Mouse (Mus musculus): ENCODE measurements around the gene Pfdn4. TPM values are rescaled to one million over a fixed set of nuclear protein-coding genes. Genes with fewer than 3 reads are reported as not detected.

Pfdn4 gene
- total RNA-seq, 2 experiments from 2014 or later = 14.9 to 15.2 TPM

DNA sequence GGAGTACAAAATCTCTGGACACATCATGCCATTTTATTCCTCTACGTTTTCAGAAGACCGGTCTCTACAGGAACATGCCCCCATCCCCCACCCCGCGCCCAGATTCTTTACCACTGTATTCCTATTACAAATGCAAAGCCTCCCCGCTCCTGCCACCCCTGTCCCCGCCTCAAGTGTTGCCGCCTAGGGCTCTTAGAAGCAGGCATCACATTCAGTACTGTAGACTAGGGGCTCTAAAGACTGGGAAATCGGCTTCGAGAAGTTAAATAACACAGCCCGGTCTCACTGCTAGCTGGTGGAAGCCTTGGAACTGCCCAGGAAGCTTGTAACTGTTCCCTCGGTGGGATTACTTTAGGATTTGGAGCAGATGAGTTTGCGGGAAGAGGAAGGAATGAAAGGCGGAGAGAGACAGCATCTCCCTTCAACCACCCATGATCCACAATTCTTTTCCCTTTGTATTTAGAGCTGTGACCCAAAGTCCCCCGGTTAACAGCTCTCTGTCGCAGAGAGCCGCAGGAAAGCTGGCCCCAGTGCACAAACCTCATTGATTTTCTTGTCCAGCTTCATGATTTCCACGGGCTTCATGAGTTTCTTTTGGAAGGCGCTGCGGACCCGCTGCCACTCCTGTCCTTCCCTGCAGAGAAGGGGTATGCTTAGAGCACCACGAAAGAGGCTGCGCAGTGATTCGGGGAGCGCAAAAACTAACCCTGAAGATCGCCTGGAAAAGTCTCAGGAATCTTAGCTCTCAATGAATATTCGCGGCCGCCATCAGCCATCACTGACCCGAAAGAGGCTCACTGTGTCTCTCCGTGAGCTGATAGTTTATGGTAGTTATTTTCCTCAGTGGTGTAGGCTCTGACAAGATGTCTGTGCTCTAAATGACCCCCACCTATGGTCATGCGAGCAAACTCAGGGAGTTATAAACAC lies 1.2 kb upstream of the Pfdn4 start:
- intact Hi-C loops (cut with DNase I) = no loop called here
- DNase-seq = no peak

GRCm38 (mm10) chr2:170497091-170497566 lies 901 bp downstream of the Pfdn4 start, which contains the start of gene Cyp24a1:
TSS of gene Cyp24a1 (minus strand) at chr2:170497145.
- peak in 1 of 2 experiments; percentile 37 for DNase-seq
- intact Hi-C loops (cut with DNase I) = no loop called here

DNA sequence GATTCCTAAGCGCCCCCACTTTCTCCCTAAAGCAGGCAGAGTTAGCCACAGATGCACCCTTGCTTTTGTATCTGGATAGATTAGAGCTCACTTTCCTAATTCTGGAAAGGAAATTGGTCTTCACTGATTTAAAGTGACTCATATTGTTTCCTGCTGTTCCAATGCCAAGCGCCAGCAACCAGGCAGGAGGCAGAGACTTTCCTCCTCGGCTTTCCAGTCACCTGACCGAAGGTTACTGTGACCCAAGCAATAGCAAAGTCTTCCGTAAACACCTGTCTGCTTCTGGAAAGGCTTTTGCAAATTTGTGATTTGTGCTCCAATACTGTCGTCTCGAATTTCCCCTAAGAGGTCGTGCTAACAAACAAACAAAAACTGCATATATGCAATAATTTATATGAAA lies 1.8 kb downstream of the Pfdn4 start:
- DNase-seq = no peak
- intact Hi-C loops (cut with DNase I) = no loop called here

DNA sequence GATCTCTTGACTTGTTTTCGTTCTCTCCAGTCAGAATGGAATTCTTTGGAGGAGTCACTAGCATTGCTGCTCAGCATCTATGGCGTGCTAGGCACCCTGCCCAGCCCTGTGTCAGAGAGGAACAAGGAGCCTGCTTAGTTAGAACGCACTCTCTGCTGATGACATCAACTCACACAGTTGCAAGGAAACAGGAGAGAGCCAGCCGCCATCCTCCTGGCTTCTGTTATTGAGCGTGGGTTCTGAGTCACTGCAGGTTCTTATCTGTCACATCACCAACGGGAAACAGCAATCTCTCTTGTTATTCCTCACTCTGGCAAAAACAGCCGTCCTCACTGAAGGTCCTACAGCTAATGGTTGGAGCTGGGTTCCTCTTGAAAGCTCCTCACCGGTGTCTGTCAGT lies 7.1 kb downstream of the Pfdn4 start:
- intact Hi-C loops (cut with DNase I) = no loop called here
- DNase-seq = no peak

DNA sequence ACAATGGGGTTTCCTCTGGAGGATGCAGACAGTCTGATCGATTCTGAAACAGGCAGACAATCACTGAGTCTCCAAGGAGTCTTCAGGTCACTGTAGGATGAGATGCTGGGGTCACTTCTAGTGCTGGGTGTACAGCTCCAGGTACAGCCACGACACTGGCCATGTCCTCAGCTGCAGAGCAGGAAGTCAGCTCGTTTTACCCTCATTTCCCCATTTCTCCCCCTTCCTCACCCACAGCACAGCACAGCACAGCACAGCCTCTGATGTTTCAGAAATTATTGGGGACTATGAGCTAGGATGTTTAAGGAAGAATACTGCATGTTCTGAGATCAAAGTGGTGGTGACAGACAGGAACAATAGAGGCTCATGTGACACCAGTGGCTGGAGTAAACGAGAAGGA lies 7.8 kb downstream of the Pfdn4 start:
- intact Hi-C loops (cut with DNase I) = no loop called here
- DNase-seq = no peak

DNA sequence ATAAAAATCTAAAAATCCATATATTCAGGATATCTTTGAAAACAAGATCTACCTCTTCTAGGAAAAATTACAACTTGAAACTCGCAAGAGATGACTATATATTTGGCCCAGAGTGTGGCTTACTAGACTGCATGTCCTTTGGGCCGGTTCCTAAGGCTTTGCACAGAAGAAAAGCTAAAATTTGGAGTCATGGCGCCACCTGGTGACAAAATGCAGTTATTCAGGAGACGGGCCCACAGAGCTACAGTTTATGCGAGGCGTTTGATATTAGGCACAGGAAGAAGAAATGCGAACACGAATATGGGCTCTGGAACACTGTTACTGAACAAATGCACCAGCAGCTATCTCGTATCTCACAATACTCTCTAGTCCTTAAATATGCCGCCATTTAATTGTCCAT lies 11.5 kb downstream of the Pfdn4 start:
- intact Hi-C loops (cut with DNase I) = loop anchor here (1.0 to 5.0 kb wide), 4 partner anchors 21 to 390 kb away; no protein-coding TSS in a partner anchor
- peak; percentile 87 to 91 for DNase-seq

DNA sequence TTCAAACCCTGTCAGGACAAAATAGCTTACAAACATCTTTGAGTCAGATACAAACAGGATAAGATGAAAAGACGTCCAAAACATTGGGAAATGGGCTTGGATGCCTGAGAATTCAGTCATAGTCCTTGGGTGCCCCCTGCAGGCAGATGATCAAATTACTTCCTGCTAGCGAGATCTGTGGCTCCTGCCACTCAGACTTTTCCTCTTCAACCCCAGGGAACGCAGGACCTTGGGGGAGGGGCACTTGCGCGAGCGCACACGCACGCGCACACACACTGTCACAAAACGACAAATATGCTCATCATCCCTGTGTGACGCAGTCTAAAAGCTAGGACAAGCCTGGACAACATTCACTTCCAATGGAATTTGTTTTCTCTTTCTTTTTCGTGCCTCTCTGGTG lies 12.6 kb downstream of the Pfdn4 start:
- intact Hi-C loops (cut with DNase I) = loop anchor here (1.0 to 5.0 kb wide), 3 partner anchors 58 to 392 kb away; no protein-coding TSS in a partner anchor
- DNase-seq = peak; percentile 90 to 94

GRCm38 (mm10) chr2:170511073-170511891 lies 15.1 kb downstream of the Pfdn4 start:
- peak; percentile 92 to 95 for DNase-seq
- intact Hi-C loops (cut with DNase I) = no loop called here

GRCm38 (mm10) chr2:170513756-170514155 lies 17.5 kb downstream of the Pfdn4 start:
- intact Hi-C loops (cut with DNase I) = no loop called here
- DNase-seq = no peak

DNA sequence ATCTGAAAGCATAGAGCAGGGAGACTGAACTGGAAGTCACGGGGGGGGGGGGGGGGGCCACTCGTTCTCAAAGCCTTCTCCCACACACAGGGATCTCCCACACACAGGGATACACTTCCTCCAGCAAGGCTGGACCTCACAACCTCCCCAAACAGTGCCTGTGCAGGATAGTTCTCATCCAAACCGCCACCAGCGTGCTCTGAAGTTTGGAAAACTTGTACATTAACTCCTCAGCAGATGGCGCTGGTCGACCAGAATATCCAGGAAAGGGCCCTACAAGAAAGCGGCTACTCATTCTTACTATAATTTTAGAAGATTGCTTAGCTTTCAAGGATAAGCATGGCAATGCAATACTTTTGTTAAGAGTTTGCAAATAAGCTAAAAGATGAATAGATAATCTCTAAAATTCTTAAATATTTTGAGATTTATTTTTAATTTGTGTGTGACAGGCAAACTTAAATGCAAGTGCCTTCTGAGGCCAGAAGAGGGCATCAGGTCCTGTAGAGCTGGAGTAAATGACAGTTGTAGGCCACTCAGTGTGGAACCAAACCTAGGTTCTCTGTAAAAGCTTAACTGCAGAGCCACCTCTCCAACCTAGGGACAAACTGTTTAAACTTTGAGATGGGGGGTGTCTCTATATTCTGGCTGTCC lies 24.2 kb downstream of the Pfdn4 start:
- DNase-seq = peak; percentile 64 to 78
- intact Hi-C loops (cut with DNase I) = loop anchor here (1.0 to 10.0 kb wide), 3 partner anchors 76 to 1694 kb away; no protein-coding TSS in a partner anchor

DNA sequence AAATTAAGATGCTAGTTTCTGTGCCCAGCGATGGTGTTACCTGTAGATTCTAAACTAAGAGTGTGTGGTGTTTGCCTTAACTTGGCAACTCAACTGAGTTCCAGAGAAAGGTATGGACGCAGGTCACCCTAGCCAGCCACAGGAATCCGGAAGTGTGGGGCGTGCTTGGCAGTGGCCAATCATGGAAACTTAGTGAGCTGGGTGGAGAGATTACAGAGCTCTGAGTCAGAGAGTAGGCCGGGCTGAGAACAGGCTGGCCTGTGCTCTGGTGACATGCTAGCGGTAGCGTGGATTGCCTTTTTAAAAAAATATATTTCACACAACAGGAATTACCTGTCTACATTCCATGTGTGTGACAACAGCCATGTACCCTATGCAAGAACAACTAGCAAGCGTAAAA lies 30.3 kb downstream of the Pfdn4 start:
- intact Hi-C loops (cut with DNase I) = loop anchor here (10.0 kb wide), 1 partner anchor 1688 kb away; no protein-coding TSS in a partner anchor
- peak in 1 of 2 experiments; percentile 16 for DNase-seq

DNA sequence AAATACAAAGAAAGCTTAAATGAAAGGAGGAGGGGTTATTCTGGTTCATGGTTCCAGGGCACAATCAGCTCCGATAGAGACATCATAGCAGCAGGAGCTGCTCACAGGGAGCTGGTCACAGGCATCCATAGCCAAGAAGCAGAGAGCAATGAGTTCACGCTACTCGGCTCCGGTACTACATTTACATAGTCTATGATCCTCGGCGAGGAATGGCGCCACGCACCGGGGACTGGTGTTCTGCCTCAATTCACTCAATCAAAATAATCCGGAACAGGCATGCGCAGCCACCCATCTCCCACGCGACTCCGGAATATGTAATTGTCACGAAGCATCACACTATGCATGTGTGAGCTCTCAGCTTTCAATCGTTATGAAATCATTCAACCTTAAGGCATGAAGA lies 31.8 kb downstream of the Pfdn4 start:
- DNase-seq = no peak
- intact Hi-C loops (cut with DNase I) = loop anchor here (10.0 kb wide), 1 partner anchor 1687 kb away; no protein-coding TSS in a partner anchor

DNA sequence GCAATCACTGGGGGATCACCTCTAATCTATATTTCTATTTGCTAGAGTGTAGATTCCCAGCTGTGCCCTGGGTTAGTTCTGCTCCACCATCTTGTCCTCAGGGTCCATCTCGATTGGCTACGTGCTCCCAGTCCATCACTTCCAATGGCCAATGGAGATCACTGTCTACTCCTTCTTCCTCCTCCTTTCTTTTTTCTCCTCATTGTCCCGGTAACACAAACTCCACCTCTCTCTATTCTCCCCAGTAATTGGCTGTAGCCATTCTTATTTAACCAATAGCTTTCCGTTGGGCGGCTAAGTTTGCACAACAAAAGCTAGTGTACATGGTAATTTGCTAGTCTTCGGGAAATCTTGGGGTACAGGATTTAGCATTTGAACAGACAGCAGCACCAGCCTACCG lies 33.5 kb downstream of the Pfdn4 start:
- DNase-seq = no peak
- intact Hi-C loops (cut with DNase I) = loop anchor here (10.0 kb wide), 1 partner anchor 1685 kb away; no protein-coding TSS in a partner anchor

DNA sequence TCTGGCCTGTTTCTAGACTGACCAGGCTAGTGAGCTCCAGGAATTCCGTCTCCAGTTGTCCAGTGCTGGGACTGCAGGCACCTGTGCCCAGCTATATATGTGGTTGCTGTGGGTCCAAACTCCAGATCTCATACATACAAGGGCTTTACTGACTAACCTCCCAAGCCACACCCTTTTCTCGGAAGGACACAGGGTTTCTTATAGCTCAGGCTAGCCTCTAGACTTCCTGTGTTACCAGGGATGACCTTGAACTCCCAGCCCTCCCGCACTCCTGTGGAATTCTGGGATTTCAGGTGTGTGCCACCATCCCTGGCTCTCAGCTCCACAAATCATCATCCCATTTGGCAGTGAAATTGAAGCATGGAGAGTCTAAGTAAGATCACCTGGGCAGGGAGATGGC lies 34.0 kb downstream of the Pfdn4 start:
- intact Hi-C loops (cut with DNase I) = no loop called here
- DNase-seq = no peak

DNA sequence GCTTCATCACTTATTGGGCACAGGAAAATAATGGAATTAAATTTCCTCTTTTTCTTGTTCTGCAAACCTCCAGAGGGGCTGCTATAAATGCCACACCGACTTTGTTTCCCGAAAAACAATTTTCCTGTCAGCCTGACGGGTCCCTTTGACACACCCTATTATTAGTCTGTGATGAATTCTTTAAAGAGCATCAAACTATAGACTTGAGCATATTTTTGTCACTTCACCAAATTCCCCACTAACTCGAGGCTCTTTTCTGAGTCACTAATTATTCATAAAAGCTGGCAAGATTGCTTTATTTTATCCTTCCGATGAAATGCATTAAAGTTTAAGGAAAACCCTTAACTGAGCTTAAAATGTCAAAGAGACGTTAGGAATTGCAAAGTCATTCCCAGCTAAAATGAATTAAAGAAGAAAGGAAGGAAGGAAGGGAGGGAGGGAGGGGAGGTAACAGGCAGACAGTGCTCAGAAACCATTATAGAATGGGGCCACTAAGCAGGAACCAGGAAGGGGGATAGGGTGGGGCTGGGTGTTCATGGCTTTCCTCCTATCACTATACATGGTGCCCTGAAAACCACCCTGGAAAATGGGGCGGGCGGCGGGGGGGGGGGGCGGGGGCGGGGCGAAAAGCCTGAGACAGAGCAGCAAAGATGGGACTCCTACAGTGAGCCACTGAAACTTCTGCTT lies 38.0 kb downstream of the Pfdn4 start:
- intact Hi-C loops (cut with DNase I) = no loop called here
- no peak for DNase-seq

GRCm38 (mm10) chr2:170534803-170535174 lies 38.6 kb downstream of the Pfdn4 start:
- intact Hi-C loops (cut with DNase I) = no loop called here

GRCm38 (mm10) chr2:170535841-170536240 lies 39.6 kb downstream of the Pfdn4 start:
- no peak for DNase-seq
- intact Hi-C loops (cut with DNase I) = no loop called here

More at GRCm38 (mm10) chr2:170534803-170535174, 38.6 kb downstream of the Pfdn4 start:
- DNase-seq = no peak

DNA sequence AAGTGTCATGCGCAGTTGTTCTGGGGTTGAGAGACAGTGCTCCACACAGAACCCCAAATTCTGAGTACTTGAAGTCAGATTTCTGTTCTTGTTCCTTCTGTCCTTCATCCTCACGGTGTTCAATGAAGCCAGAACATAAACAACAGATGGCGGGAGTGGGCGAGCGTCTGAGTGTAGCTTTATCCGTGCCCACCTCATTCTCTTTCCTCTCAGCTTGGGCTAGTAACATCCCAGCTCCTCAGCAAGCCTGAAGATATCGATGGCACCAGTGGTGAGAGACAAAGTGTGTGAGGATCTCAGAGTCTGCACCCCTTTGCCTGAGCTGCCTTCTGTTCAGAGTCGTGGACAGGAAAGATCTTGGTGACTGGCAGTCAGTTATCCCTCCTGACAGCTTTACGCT lies 43.0 kb downstream of the Pfdn4 start:
- intact Hi-C loops (cut with DNase I) = no loop called here
- no peak for DNase-seq

DNA sequence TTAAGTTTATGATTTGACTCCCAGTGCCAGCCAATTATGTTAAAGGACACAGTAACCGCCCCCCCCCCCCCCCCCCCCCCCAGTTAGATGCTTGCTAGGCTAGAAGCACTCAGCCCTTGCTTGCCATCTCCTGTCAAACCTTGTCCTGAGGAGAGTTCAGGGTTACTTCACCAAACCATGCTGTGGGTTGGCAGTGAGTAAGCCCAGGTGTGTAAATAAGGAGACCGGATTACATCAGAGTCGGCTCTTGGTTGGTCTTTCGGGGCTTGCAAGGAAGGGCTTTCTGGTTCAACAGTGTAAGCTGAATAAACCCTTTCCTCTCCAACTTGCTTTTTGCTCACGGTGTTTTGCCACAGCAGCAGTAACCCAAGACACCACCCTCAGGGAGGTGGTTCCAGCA lies 47.4 kb downstream of the Pfdn4 start:
- no peak for DNase-seq
- intact Hi-C loops (cut with DNase I) = no loop called here

GRCm38 (mm10) chr2:170544159-170544558 lies 47.9 kb downstream of the Pfdn4 start:
- intact Hi-C loops (cut with DNase I) = no loop called here

More at GRCm38 (mm10) chr2:170544159-170544558, 47.9 kb downstream of the Pfdn4 start:
- no peak for DNase-seq
